Mouse (Mus musculus): ENCODE data around the gene Kcnab1. TPM values are rescaled to one million over a fixed set of nuclear protein-coding genes. Genes with fewer than 3 reads are reported as not detected.

Gene Kcnab1
- polyA plus RNA-seq, 1 experiment from 2014 or later = 3.8 TPM

DNA sequence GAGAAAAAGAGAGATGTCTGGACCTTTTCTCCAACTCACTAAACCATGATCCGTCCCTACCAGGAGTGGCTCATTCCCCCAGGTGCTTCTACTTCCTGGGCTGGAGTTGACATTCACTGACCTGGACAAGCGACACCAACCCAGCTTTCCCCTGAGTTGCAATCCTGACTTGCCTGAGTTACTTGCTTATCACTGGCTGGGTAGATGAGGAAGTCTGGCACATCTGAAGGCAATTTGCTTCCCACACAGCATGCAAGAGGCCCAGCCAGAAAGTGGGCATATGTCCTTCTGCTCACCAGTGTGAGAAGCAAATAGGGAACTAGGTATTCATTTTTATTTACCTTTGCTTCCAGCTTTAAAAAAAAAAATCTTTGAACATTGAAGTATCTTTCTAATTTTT, 174.2 kb downstream of the Kcnab1 start:
- Histone ChIP-seq H3K27ac (ENCODE audit: low read length) (no peak overlapping the region), H3K9ac (ENCODE audit: low read depth, low read length) (no peak overlapping the region), H3K4me3 (ENCODE audit: low read length) (no peak overlapping the region), H3K4me2 (ENCODE audit: low read depth, low read length) (no peak overlapping the region), H3K36me3 (ENCODE audit: control insufficient read depth, insufficient read depth, low read length) (no peaks in the 10 kb centered on the region), H3K9me3 (ENCODE audit: control insufficient read depth, low read length) (no peaks in the 10 kb centered on the region), H3K27me3 (replicated peaks; ENCODE audit: control insufficient read depth, insufficient read depth, low read length) (no peaks in the 10 kb centered on the region), H3K4me1 (ENCODE audit: control insufficient read depth, insufficient read depth, low read length) (no peaks in the 10 kb centered on the region)
- WGBS = 72% methylated on average over 2 of the region's 2 CpGs
- ATAC-seq = no peak

DNA sequence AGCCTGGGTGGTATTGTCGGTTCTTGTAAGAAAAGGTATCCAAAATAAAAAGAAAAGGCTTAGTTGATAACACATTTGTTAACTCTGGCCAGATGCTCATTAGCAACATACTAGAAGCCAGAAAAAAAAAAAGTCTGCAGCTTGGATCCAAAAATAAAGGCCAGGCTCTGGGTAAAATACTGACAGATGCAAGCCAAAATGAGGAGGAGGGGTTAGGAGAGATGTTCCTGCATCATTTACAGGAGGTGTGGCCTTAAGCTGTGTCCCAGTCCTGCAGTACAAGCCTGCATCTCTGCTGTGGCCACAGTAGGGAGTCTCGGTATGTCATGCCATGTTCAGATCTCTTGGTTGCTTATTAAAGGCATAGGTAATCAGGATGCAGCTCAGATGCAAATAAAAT, 179.8 kb downstream of the Kcnab1 start:
- H3K27me3 ChIP-seq (replicated peaks; ENCODE audit: control insufficient read depth, insufficient read depth, low read length) = no peaks in the 10 kb centered on the region
- H3K36me3 ChIP-seq (ENCODE audit: control insufficient read depth, insufficient read depth, low read length) = no peaks in the 10 kb centered on the region
- no peak overlapping the region for H3K4me2 ChIP-seq (ENCODE audit: low read depth, low read length)
- ATAC-seq = no peak
- no peak overlapping the region for H3K9ac ChIP-seq (ENCODE audit: low read depth, low read length)
- no peak overlapping the region for H3K27ac ChIP-seq (ENCODE audit: low read length)
- H3K4me1 ChIP-seq (ENCODE audit: control insufficient read depth, insufficient read depth, low read length) = no peaks in the 10 kb centered on the region
- H3K9me3 ChIP-seq (ENCODE audit: control insufficient read depth, low read length) = no peaks in the 10 kb centered on the region
- no peak overlapping the region for H3K4me3 ChIP-seq (ENCODE audit: low read length)
- WGBS = 85% methylated on average over 2 of the region's 2 CpGs

DNA sequence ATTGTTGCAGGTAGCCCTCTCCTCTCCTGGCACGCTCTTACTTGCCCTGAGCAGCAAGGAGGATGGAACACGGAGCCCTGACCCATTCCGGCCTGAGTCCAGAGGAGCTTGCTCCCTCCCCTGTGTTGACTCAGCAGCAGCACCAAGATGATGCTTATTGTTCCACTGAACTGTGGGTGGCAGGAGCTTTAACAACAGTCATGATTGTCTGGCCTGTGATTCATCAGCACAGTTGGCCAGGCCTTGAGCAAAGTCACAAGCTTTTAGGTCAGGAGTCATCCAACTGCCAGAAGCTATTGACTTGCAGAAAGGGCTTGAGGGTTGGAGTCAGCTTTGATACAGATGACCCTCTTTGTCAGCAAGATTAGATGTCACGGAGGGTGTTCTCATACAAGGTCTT, 187.8 kb downstream of the Kcnab1 start:
- Histone ChIP-seq H3K9me3 (ENCODE audit: control insufficient read depth, low read length) (no peaks in the 10 kb centered on the region), H3K27me3 (replicated peaks; ENCODE audit: control insufficient read depth, insufficient read depth, low read length) (no peaks in the 10 kb centered on the region), H3K36me3 (ENCODE audit: control insufficient read depth, insufficient read depth, low read length) (no peaks in the 10 kb centered on the region), H3K4me2 (ENCODE audit: low read depth, low read length) (no peak overlapping the region), H3K9ac (ENCODE audit: low read depth, low read length) (no peak overlapping the region), H3K27ac (ENCODE audit: low read length) (no peak overlapping the region), H3K4me3 (ENCODE audit: low read length) (no peak overlapping the region), H3K4me1 (ENCODE audit: control insufficient read depth, insufficient read depth, low read length) (no peaks in the 10 kb centered on the region)
- WGBS = 54% methylated on average over 4 of the region's 4 CpGs
- ATAC-seq = no peak

GRCm38 (mm10) chr3:65299205-65299604, 190.0 kb downstream of the Kcnab1 start:
- no peak overlapping the region for H3K4me3 ChIP-seq (ENCODE audit: low read length)
- no peaks in the 10 kb centered on the region for H3K27me3 ChIP-seq (replicated peaks; ENCODE audit: control insufficient read depth, insufficient read depth, low read length)
- H3K36me3 ChIP-seq (ENCODE audit: control insufficient read depth, insufficient read depth, low read length) = no peaks in the 10 kb centered on the region
- H3K9me3 ChIP-seq (ENCODE audit: control insufficient read depth, low read length) = no peaks in the 10 kb centered on the region
- 83% methylated on average over 4 of the region's 4 CpGs for WGBS
- H3K4me1 ChIP-seq (ENCODE audit: control insufficient read depth, insufficient read depth, low read length) = no peaks in the 10 kb centered on the region
- H3K4me2 ChIP-seq (ENCODE audit: low read depth, low read length) = no peak overlapping the region
- no peak overlapping the region for H3K27ac ChIP-seq (ENCODE audit: low read length)
- no peak for ATAC-seq
- H3K9ac ChIP-seq (ENCODE audit: low read depth, low read length) = no peak overlapping the region

DNA sequence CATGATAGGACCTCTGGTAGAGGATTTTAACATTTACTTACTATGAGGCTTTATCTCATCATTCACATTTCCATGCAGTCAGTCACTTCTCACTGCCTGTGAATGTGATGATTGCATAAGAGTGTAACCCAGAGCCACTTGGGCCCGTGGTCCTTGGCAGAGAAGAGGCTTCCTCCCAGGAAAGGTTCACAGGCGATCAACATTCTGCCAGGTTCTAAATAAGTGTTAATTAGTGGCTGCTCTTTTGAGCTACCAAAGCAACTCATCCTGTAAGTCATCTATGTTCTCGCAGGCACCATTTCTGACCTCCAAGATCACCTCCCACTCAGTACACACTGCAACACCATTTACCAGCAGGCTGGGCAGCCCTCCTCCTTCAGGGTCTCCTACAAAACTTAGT, 192.3 kb downstream of the Kcnab1 start:
- no peak overlapping the region for H3K27ac ChIP-seq (ENCODE audit: low read length)
- H3K27me3 ChIP-seq (replicated peaks; ENCODE audit: control insufficient read depth, insufficient read depth, low read length) = no peaks in the 10 kb centered on the region
- ATAC-seq = no peak
- no peak overlapping the region for H3K4me3 ChIP-seq (ENCODE audit: low read length)
- H3K9ac ChIP-seq (ENCODE audit: low read depth, low read length) = no peak overlapping the region
- no peaks in the 10 kb centered on the region for H3K4me1 ChIP-seq (ENCODE audit: control insufficient read depth, insufficient read depth, low read length)
- H3K9me3 ChIP-seq (ENCODE audit: control insufficient read depth, low read length) = no peaks in the 10 kb centered on the region
- H3K36me3 ChIP-seq (ENCODE audit: control insufficient read depth, insufficient read depth, low read length) = no peaks in the 10 kb centered on the region
- H3K4me2 ChIP-seq (ENCODE audit: low read depth, low read length) = no peak overlapping the region
- WGBS = 51% methylated on average over 3 of the region's 3 CpGs

- ATAC-seq = no peak
- no peak overlapping the region for H3K27ac ChIP-seq (ENCODE audit: low read length)
- H3K4me1 ChIP-seq (ENCODE audit: control insufficient read depth, insufficient read depth, low read length) = no peaks in the 10 kb centered on the region
- H3K36me3 ChIP-seq (ENCODE audit: control insufficient read depth, insufficient read depth, low read length) = no peaks in the 10 kb centered on the region
- 26% methylated on average over 5 of the region's 5 CpGs for WGBS
- no peak overlapping the region for H3K4me2 ChIP-seq (ENCODE audit: low read depth, low read length)
- no peaks in the 10 kb centered on the region for H3K9me3 ChIP-seq (ENCODE audit: control insufficient read depth, low read length)
- H3K4me3 ChIP-seq (ENCODE audit: low read length) = no peak overlapping the region
- H3K9ac ChIP-seq (ENCODE audit: low read depth, low read length) = no peak overlapping the region
- H3K27me3 ChIP-seq (replicated peaks; ENCODE audit: control insufficient read depth, insufficient read depth, low read length) = no peaks in the 10 kb centered on the region
Measured at GRCm38 (mm10) chr3:65302559-65302958, 193.4 kb downstream of the Kcnab1 start.

- Histone ChIP-seq H3K27ac (ENCODE audit: low read length) (no peak overlapping the region), H3K4me2 (ENCODE audit: low read depth, low read length) (no peak overlapping the region), H3K4me3 (ENCODE audit: low read length) (no peak overlapping the region), H3K4me1 (ENCODE audit: control insufficient read depth, insufficient read depth, low read length) (no peaks in the 10 kb centered on the region), H3K36me3 (ENCODE audit: control insufficient read depth, insufficient read depth, low read length) (no peaks in the 10 kb centered on the region), H3K9me3 (ENCODE audit: control insufficient read depth, low read length) (no peaks in the 10 kb centered on the region), H3K9ac (ENCODE audit: low read depth, low read length) (no peak overlapping the region), H3K27me3 (replicated peaks; ENCODE audit: control insufficient read depth, insufficient read depth, low read length) (no peaks in the 10 kb centered on the region)
- ATAC-seq = no peak
- WGBS = 68% methylated on average over 6 of the region's 6 CpGs
Measured at GRCm38 (mm10) chr3:65315837-65316236, 206.7 kb downstream of the Kcnab1 start.

- no peak for ATAC-seq
- Histone ChIP-seq H3K9me3 (ENCODE audit: control insufficient read depth, low read length) (no peaks in the 10 kb centered on the region), H3K36me3 (ENCODE audit: control insufficient read depth, insufficient read depth, low read length) (no peaks in the 10 kb centered on the region), H3K27ac (ENCODE audit: low read length) (no peak overlapping the region), H3K4me2 (ENCODE audit: low read depth, low read length) (no peak overlapping the region), H3K9ac (ENCODE audit: low read depth, low read length) (no peak overlapping the region), H3K27me3 (replicated peaks; ENCODE audit: control insufficient read depth, insufficient read depth, low read length) (no peaks in the 10 kb centered on the region), H3K4me1 (ENCODE audit: control insufficient read depth, insufficient read depth, low read length) (no peaks in the 10 kb centered on the region), H3K4me3 (ENCODE audit: low read length) (no peak overlapping the region)
Measured at GRCm38 (mm10) chr3:65316738-65317137, 207.6 kb downstream of the Kcnab1 start.

DNA sequence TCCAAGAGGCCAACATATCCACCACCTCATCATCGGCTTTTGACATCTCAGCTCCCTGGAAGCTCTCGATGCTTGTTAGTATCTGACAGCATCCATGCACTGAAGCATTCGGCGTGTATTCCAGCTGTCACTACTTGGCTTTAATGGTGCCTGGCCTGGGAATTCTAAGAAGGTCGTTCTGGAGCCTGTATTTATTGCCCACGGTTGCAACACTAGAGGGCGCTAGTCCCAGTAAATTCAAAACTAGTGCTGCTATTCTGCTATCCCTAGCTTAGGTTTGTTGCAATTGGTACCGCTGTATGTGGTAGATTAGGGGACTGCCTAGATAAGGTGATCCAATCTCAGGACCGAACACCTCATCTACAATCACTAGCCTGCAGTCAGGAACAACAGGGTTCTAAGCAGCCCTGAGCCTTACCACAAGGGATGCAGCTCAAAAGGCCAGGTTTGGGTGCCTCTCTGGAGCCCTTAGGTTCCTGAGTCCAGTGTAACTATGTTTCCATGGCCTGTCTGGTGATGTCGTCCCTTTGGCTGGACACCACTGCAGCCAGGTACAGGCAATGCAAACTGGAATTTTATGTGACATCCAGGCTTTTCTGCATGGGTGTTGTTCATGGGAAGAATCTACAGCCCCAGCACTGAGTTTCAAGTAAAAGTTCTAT, 208.8 kb downstream of the Kcnab1 start:
- ATAC-seq = no peak
- Histone ChIP-seq H3K36me3 (ENCODE audit: control insufficient read depth, insufficient read depth, low read length) (no peaks in the 10 kb centered on the region), H3K9ac (ENCODE audit: low read depth, low read length) (no peak overlapping the region), H3K27me3 (replicated peaks; ENCODE audit: control insufficient read depth, insufficient read depth, low read length) (no peaks in the 10 kb centered on the region), H3K9me3 (ENCODE audit: control insufficient read depth, low read length) (no peaks in the 10 kb centered on the region), H3K4me2 (ENCODE audit: low read depth, low read length) (no peak overlapping the region), H3K4me1 (ENCODE audit: control insufficient read depth, insufficient read depth, low read length) (no peaks in the 10 kb centered on the region), H3K4me3 (ENCODE audit: low read length) (no peak overlapping the region), H3K27ac (ENCODE audit: low read length) (no peak overlapping the region)
- WGBS = 43% methylated on average over 10 of the region's 10 CpGs
